Mouse (Mus musculus): ENCODE results near the gene Gm49353. TPM values are rescaled to one million over a fixed set of nuclear protein-coding genes. Genes with fewer than 3 reads are reported as not detected.

Gene Gm49353
- polyA plus RNA-seq, 1 experiment from 2014 or later: not detected

DNA sequence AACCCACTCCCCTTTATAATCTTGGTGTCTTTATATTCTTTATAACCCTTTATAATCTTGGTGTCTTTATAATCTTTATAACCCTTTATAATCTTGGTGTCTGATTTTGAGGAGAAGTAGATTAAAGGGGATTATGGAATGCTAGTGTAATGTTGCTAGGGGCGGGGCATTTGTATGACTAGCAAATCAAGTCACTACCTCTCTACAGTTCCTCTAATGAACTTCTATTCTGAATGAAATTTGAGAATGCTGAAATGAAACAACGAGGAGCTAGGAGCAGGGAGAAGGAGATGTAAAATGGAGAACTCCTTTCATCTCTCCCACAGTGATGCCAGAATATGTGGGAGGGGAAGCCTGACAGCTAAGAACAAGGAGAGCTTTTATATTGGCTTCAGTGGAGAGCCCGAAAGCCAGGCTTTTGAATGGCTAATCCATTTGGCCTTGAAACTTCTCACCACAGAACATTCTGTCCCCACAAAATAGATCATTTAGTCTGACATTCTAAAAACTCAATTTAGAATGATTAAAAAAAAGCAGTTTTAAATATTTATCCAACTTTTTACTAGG, 14.9 kb downstream of the Gm49353 start:
- Histone ChIP-seq H3K4me3 (ENCODE audit: inconsistent target) (no peak overlapping the region), H3K36me3 (ENCODE audit: inconsistent target) (no peaks in the 10 kb centered on the region), H3K79me2 (ENCODE audit: inconsistent target) (no peaks in the 10 kb centered on the region), H3K27ac (no peak overlapping the region)
- 80% methylated on average over 3 of the region's 3 CpGs for WGBS (ENCODE audit: missing documents)

DNA sequence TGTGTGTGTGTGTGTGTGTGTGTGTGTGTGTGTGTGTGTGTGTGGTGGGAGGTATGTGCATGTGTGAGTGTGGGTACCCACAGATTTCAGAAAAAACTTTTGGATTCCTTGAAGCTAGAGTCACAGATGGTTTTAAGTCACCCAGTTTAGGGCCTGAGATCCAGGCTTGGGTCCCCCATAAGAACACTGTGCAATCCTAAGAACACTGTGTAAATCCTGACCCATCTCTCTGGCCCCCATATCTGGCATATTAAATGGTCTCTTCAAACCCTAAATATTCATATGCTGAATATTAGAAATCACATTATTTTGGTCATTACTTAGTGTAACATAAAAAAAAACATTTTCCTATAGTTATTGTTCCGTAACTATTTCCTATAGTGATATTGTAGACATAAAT, 18.2 kb downstream of the Gm49353 start:
- 95% methylated on average over 1 of the region's 1 CpGs for WGBS (ENCODE audit: missing documents)
- Histone ChIP-seq H3K36me3 (ENCODE audit: inconsistent target) (no peaks in the 10 kb centered on the region), H3K79me2 (ENCODE audit: inconsistent target) (no peaks in the 10 kb centered on the region), H3K4me3 (ENCODE audit: inconsistent target) (no peak overlapping the region), H3K27ac (no peak overlapping the region)

- 79% methylated on average over 2 of the region's 2 CpGs for WGBS (ENCODE audit: missing documents)
- Histone ChIP-seq H3K36me3 (ENCODE audit: inconsistent target) (no peaks in the 10 kb centered on the region), H3K27ac (no peak overlapping the region), H3K4me3 (ENCODE audit: inconsistent target) (no peak overlapping the region), H3K79me2 (ENCODE audit: inconsistent target) (no peaks in the 10 kb centered on the region)
Observed at GRCm38 (mm10) chr10:29217451-29217850, 18.7 kb downstream of the Gm49353 start.

DNA sequence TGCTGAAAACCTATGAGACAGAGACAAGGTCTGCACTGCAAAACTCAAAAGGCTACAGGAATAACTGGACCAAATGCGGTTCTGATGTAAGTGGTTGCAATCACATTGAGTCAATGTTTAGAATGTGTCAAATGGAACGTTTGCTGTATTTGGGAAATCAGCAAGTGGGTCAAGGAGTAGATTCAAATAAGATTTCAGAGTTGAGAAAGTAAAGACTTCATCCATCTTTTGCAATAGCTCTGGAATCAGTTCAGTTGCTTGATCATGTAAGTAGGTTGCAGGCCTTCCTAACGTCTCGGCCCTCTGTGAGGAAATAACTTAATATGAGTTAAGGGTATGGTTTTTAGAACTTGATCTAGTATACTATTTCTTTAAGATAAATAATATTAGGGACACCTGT, 26.6 kb downstream of the Gm49353 start:
- no peak overlapping the region for H3K4me3 ChIP-seq (ENCODE audit: inconsistent target)
- H3K79me2 ChIP-seq (ENCODE audit: inconsistent target): no peaks in the 10 kb centered on the region
- WGBS (ENCODE audit: missing documents): 87% methylated on average over 4 of the region's 4 CpGs
- H3K36me3 ChIP-seq (ENCODE audit: inconsistent target): no peaks in the 10 kb centered on the region
- no peak overlapping the region for H3K27ac ChIP-seq

DNA sequence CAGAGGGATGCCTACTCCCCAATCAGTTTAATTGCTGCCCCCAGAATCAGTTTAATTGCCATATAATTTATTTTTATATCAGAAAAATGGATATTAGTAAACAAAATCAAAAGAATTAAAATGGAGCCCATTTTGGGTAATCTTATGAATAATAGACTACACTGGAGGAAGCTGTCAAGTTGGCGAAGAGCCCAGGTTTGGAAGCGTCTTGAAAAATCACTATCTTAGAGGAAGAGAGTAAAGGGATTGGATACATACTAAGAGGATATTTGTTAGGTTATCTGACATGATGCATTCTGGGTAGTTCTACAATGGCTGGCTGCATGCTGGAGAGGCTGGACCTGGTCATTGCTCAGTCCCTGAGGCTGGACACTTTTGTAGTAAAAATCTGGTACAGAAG, 32.5 kb downstream of the Gm49353 start:
- no peak overlapping the region for H3K27ac ChIP-seq
- H3K36me3 ChIP-seq (ENCODE audit: inconsistent target): no peaks in the 10 kb centered on the region
- 83% methylated on average over 2 of the region's 2 CpGs for WGBS (ENCODE audit: missing documents)
- no peaks in the 10 kb centered on the region for H3K79me2 ChIP-seq (ENCODE audit: inconsistent target)
- no peak overlapping the region for H3K4me3 ChIP-seq (ENCODE audit: inconsistent target)

Other genes with a start within 250 kb of the Gm49353 start
- gene 2310057J18Rik, start 212.7 kb upstream of the Gm49353 start, polyA plus RNA-seq (2018): not detected in 3 replicates
- gene Soga3, start 55.1 kb upstream of the Gm49353 start, polyA plus RNA-seq (2018): not detected in 3 replicates
- gene 9330159F19Rik, start 12.7 kb downstream of the Gm49353 start, polyA plus RNA-seq (2018): not detected in 3 replicates
- 15.5 to 19.7 TPM (median 16.2 TPM) in 3 replicates for gene Echdc1, start 114.2 kb downstream of the Gm49353 start, polyA plus RNA-seq (2018)
- gene Rnf146, start 163.5 kb downstream of the Gm49353 start, polyA plus RNA-seq (2018): 27.1 to 33.7 TPM (median 31.0 TPM) in 3 replicates

Data from macrophage (primary cell).